Comparison of ENCODE assay signal across 18 mouse cellular contexts in genomic region chr3:109311875-109312274, GRCm38 (mm10).
"Had no signal": no experiment of that assay in that cellular context is flagged by ENCODE, and none has a peak within 500 bp of the region (broad histone marks: within the 10 kb centered on the region; RNA-seq: fewer than 3 reads in every experiment).

No protein-coding gene starts in this region.

- DNase-seq: kidney, adult 11 months; kidney, adult 8-10 months; kidney, postnatal 10 days; kidney, postnatal 36 days; left cerebral cortex, postnatal 4 days; liver, embryonic 13.5 days; lung, adult 2 months; lung, postnatal 14 days; lung, postnatal 4 days; midbrain, embryonic 14.5 days; retina, postnatal 1 day; right cerebral cortex, postnatal 25 days; spleen, adult 18-20 months; thymus, postnatal 25 days had no signal

- H3K36me3 ChIP-seq: kidney, embryonic 15.5 days; limb, embryonic 12.5 days; limb, embryonic 15.5 days; liver, embryonic 13.5 days; stomach, embryonic 15.5 days had no signal

- H3K27ac ChIP-seq: kidney, embryonic 15.5 days; limb, embryonic 12.5 days; limb, embryonic 15.5 days; liver, embryonic 13.5 days; stomach, embryonic 15.5 days had no signal

- H3K4me3 ChIP-seq: kidney, embryonic 15.5 days; limb, embryonic 12.5 days; limb, embryonic 15.5 days; liver, embryonic 13.5 days; stomach, embryonic 15.5 days had no signal

- H3K4me1 ChIP-seq: kidney, embryonic 15.5 days; stomach, embryonic 15.5 days had no signal

- H3K27me3 ChIP-seq: kidney, embryonic 15.5 days; limb, embryonic 12.5 days; limb, embryonic 15.5 days; liver, embryonic 13.5 days; stomach, embryonic 15.5 days had no signal

- H3K9me3 ChIP-seq: kidney, embryonic 15.5 days; limb, embryonic 12.5 days; limb, embryonic 15.5 days; liver, embryonic 13.5 days; stomach, embryonic 15.5 days had no signal
